Mouse (Mus musculus) heart, postnatal 0 days (tissue): ENCODE measurements at regions not wholly inside any gene's neighbourhood (a gene's known extent, or its start where the extent isn't known, plus 50 kb on each side); places are given as distances from the start of the nearest gene placed in this dataset.

Experiments used
- CTCF ChIP-seq: IDR thresholded peaks from 2 replicates; pipeline ENCODE4 v1.5.1; 2016; ENCODE audit warnings: antibody characterized with exemption, control low read depth, low read depth
- EP300 ChIP-seq: IDR thresholded peaks from 2 replicates; pipeline ENCODE4 v1.6.1; 2016; ENCODE audit warnings: antibody characterized with exemption, low read depth

DNA sequence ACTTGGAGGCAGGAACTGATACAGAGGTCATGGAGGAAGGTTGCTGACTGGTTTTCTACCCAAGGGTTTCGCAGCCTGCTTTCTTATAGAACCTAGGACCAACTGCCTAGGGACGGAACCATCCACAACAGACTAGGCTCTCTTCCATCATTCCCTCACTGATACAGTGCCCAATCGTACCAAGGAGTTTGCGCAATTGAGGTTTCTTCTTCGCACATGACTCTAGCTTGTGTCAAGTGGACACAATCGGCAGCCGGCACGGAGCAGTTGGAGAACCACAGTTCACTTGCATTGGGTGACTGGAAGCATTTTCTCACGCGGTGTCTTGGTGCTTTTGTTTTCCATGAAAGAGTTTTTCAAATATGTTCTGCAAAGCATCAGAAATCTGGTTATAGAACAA lies 149.1 kb upstream of the Dyrk2 start:
- TF ChIP-seq CTCF (no peak), EP300 (no peak)
